Mouse (Mus musculus) heart, adult 2 months (tissue): ENCODE results near the gene Ssc4d. TPM values are rescaled to one million over a fixed set of nuclear protein-coding genes. Genes with fewer than 3 reads are reported as not detected.
A peak's percentile ranks its signal among the peaks of the same experiment; 100 is the strongest.

Experiments
- DNase-seq, 2 experiments: peaks; one replicate each; pipeline ENCODE4 v3.0.0; 2021
- H3K27ac ChIP-seq: fragments of 200-600 bp; 2 replicates; pipeline ENCODE4 v1.8.1; 2022
- H3K27me3 ChIP-seq: fragments of 200-500 bp; 2 replicates; pipeline ENCODE4 v1.6.1; 2012; ENCODE audit warnings: mild to moderate bottlenecking, low read length, inconsistent platforms, mixed read lengths; ENCODE audit not compliant: control insufficient read depth, insufficient read depth
- H3K36me3 ChIP-seq: fragments of 200-500 bp; 2 replicates; pipeline ENCODE4 v1.6.1; 2012; ENCODE audit warnings: low read length, inconsistent platforms; ENCODE audit not compliant: control insufficient read depth, insufficient read depth
- H3K4me1 ChIP-seq: fragments of 200-500 bp; 2 replicates; pipeline ENCODE4 v1.6.1; 2011; ENCODE audit warnings: low read length; ENCODE audit not compliant: control insufficient read depth, insufficient read depth
- H3K4me3 ChIP-seq: fragments of 200-600 bp; 2 replicates; pipeline ENCODE4 v1.8.1; 2022
- H3K79me2 ChIP-seq: fragments of 200-500 bp; replicated peaks from 2 replicates; pipeline ENCODE4 v1.6.1; 2012; ENCODE audit warnings: mild to moderate bottlenecking, inconsistent platforms, low read length, moderate library complexity, mixed read lengths; ENCODE audit not compliant: control insufficient read depth, insufficient read depth
- H3K9ac ChIP-seq: fragments of 200-500 bp; 2 replicates; pipeline ENCODE4 v1.6.1; 2012; ENCODE audit warnings: low read depth, mild to moderate bottlenecking, control low read depth, inconsistent platforms, low read length, mixed read lengths
- CTCF ChIP-seq: fragments of 200-600 bp; IDR thresholded peaks from 2 replicates; pipeline ENCODE4 v1.8.1; 2022; ENCODE audit warnings: antibody characterized with exemption, mild to moderate bottlenecking, moderate library complexity
- EP300 ChIP-seq: fragments of 200-500 bp; IDR thresholded peaks from 2 replicates; pipeline ENCODE4 v1.6.1; 2011; ENCODE audit warnings: low read depth, low read length, control low read depth; ENCODE audit not compliant: insufficient read depth
- POLR2A ChIP-seq: fragments of 200-500 bp; IDR thresholded peaks from 2 replicates; pipeline ENCODE4 v1.6.1; 2011; ENCODE audit warnings: mild to moderate bottlenecking, low read depth, low read length, control low read depth; ENCODE audit not compliant: insufficient read depth
- WGBS: fragments of 180-500 bp; shearing (Covaris S2); methylation state at CpG from one replicate; pipeline ENCODE4 v1.1.7; 2018; 5-methylcytosine and 5-hydroxymethylcytosine counted together
- intact Hi-C: fragments of 180-260 bp; cut with DNase I; formaldehyde crosslinking; loops from one replicate; pipeline ENCODE4 v1.15.1; 2025
- polyA plus RNA-seq: library from polyadenylated mRNA; depleted of rRNA; stranded (reverse); fragments of >200 nt; gene quantifications from 2 replicates; pipeline ENCODE4 v1.2.3, GENCODE M21; 2012
- total RNA-seq, 2 experiments: library from RNA; stranded (reverse); gene quantifications; 2 replicates each; pipeline ENCODE4 v1.2.3; 2021

Gene Ssc4d
- total and polyA plus RNA-seq, 3 experiments: 0.09 to 1.0 (median 0.21) TPM

- Histone ChIP-seq H3K4me3 (no peak overlapping the region), H3K27me3 (no peaks in the 10 kb centered on the region), H3K27ac (no peak overlapping the region), H3K4me1 (no peaks in the 10 kb centered on the region), H3K79me2 (no peaks in the 10 kb centered on the region), H3K36me3 (no peaks in the 10 kb centered on the region), H3K9ac (no peak overlapping the region)
- intact Hi-C loops: no loop called here
- no peak for DNase-seq
- no peak for TF ChIP-seq CTCF
- no peak for TF ChIP-seq EP300
- TF ChIP-seq POLR2A: no peak
- 70% methylated on average over 8 of the region's 8 CpGs for WGBS
Measured at GRCm38 (mm10) chr5:135996162-135996561, 21.8 kb upstream of the Ssc4d start.

GRCm38 (mm10) chr5:135994725-135995687, 20.7 kb upstream of the Ssc4d start, which contains the start of gene Dtx2:
TSS of gene Dtx2 (plus strand) at chr5:135994800.
- 2% methylated on average over 47 of the region's 47 CpGs for WGBS
- TF ChIP-seq CTCF (peak; percentile 58), EP300 (no peak), POLR2A (peak; percentile 93)

GRCm38 (mm10) chr5:135994335-135994724, 20.0 kb upstream of the Ssc4d start:
- intact Hi-C loops: loop anchor here (5.0 kb wide), 1 partner anchor 918 kb away; no protein-coding TSS in a partner anchor
- no peaks in the 10 kb centered on the region for H3K27me3 ChIP-seq
- H3K79me2 ChIP-seq: no peaks in the 10 kb centered on the region
- H3K36me3 ChIP-seq: no peaks in the 10 kb centered on the region
- no peaks in the 10 kb centered on the region for H3K4me1 ChIP-seq
- no peak overlapping the region for H3K27ac ChIP-seq
- TF ChIP-seq CTCF (no peak), POLR2A (no peak), EP300 (no peak)
- no peak overlapping the region for H3K9ac ChIP-seq
- H3K4me3 ChIP-seq: peak overlapping the region; percentile 88
- no peak for DNase-seq
- WGBS: 66% methylated on average over 8 of the region's 8 CpGs

More at GRCm38 (mm10) chr5:135994725-135995687, 20.7 kb upstream of the Ssc4d start, which contains the start of gene Dtx2:
- Histone ChIP-seq H3K79me2 (no peaks in the 10 kb centered on the region), H3K4me1 (no peaks in the 10 kb centered on the region), H3K27me3 (no peaks in the 10 kb centered on the region), H3K4me3 (peak within 1 kb of the TSS; percentile 88), H3K9ac (peak within 1 kb of the TSS; percentile 85), H3K36me3 (no peaks in the 10 kb centered on the region), H3K27ac (peak within 1 kb of the TSS; percentile 94)
- intact Hi-C loops: loop anchor here (5.0 kb wide), 1 partner anchor 917 kb away; no protein-coding TSS in a partner anchor
- peak; percentile 91 for DNase-seq

GRCm38 (mm10) chr5:135993381-135993965, 19.1 kb upstream of the Ssc4d start:
- WGBS: 35% methylated on average over 5 of the region's 5 CpGs
- no peak overlapping the region for H3K9ac ChIP-seq
- H3K27me3 ChIP-seq: no peaks in the 10 kb centered on the region
- H3K27ac ChIP-seq: no peak overlapping the region
- no peak for TF ChIP-seq POLR2A
- no peak for TF ChIP-seq EP300
- TF ChIP-seq CTCF: no peak
- H3K4me1 ChIP-seq: no peaks in the 10 kb centered on the region
- no peak for DNase-seq
- intact Hi-C loops: loop anchor here (5.0 kb wide), 1 partner anchor 919 kb away; no protein-coding TSS in a partner anchor
- H3K36me3 ChIP-seq: no peaks in the 10 kb centered on the region
- no peaks in the 10 kb centered on the region for H3K79me2 ChIP-seq
- no peak overlapping the region for H3K4me3 ChIP-seq

GRCm38 (mm10) chr5:135990601-135991000, 16.3 kb upstream of the Ssc4d start:
- H3K9ac ChIP-seq: no peak overlapping the region
- TF ChIP-seq EP300 (no peak), CTCF (no peak), POLR2A (no peak)
- intact Hi-C loops: loop anchor here (5.0 kb wide), 1 partner anchor 922 kb away; no protein-coding TSS in a partner anchor
- no peak overlapping the region for H3K27ac ChIP-seq
- peak in 1 of 2 experiments; percentile 36 for DNase-seq
- no peaks in the 10 kb centered on the region for H3K27me3 ChIP-seq
- no peaks in the 10 kb centered on the region for H3K4me1 ChIP-seq
- WGBS: 57% methylated on average over 5 of the region's 5 CpGs
- no peaks in the 10 kb centered on the region for H3K79me2 ChIP-seq
- H3K4me3 ChIP-seq: no peak overlapping the region
- H3K36me3 ChIP-seq: no peaks in the 10 kb centered on the region

- Histone ChIP-seq H3K27me3 (no peaks in the 10 kb centered on the region), H3K79me2 (no peaks in the 10 kb centered on the region), H3K9ac (no peak overlapping the region), H3K36me3 (no peaks in the 10 kb centered on the region), H3K4me3 (no peak overlapping the region), H3K27ac (no peak overlapping the region), H3K4me1 (no peaks in the 10 kb centered on the region)
- DNase-seq: no peak
- intact Hi-C loops: no loop called here
- TF ChIP-seq POLR2A (no peak), CTCF (peak; percentile 44), EP300 (no peak)
- 55% methylated on average over 11 of the region's 11 CpGs for WGBS
Measured at GRCm38 (mm10) chr5:135987248-135987647, 12.9 kb upstream of the Ssc4d start.
